Mouse (Mus musculus) ES-Bruce4 (cell line): ENCODE results near the gene Nfe2l2. TPM values are rescaled to one million over a fixed set of nuclear protein-coding genes. Genes with fewer than 3 reads are reported as not detected.

Experiments
- H3K27ac ChIP-seq: 2 replicates; pipeline ENCODE4 v1.5.1; 2012; ENCODE audit warnings: low read length, inconsistent platforms; ENCODE audit not compliant: insufficient read depth
- H3K27me3 ChIP-seq: 2 replicates; pipeline ENCODE4 v1.6.1; 2012; ENCODE audit warnings: mild to moderate bottlenecking, low read length, inconsistent platforms; ENCODE audit not compliant: control insufficient read depth, poor library complexity, insufficient read depth, severe bottlenecking
- H3K36me3 ChIP-seq: 2 replicates; pipeline ENCODE4 v1.6.1; 2012; ENCODE audit warnings: inconsistent platforms, mild to moderate bottlenecking, low read length, moderate library complexity; ENCODE audit not compliant: control insufficient read depth, poor library complexity, insufficient read depth, severe bottlenecking
- H3K4me1 ChIP-seq: one replicate; pipeline ENCODE4 v1.8.1; 2011; ENCODE audit warnings: low read length; ENCODE audit not compliant: control insufficient read depth, insufficient read depth
- H3K4me3 ChIP-seq: 2 replicates; pipeline ENCODE4 v1.5.1; 2011; ENCODE audit warnings: low read depth, mild to moderate bottlenecking, low read length
- H3K9ac ChIP-seq: 2 replicates; pipeline ENCODE4 v1.6.1; 2012; ENCODE audit warnings: low read depth, mild to moderate bottlenecking, inconsistent platforms; ENCODE audit not compliant: poor library complexity, severe bottlenecking
- H3K9me3 ChIP-seq: replicated peaks from 2 replicates; pipeline ENCODE4 v1.6.1; 2012; ENCODE audit warnings: mild to moderate bottlenecking, low read length, inconsistent platforms; ENCODE audit not compliant: control insufficient read depth, poor library complexity, insufficient read depth, severe bottlenecking
- CTCF ChIP-seq: IDR thresholded peaks from one replicate; pipeline ENCODE4 v1.8.1; 2011; ENCODE audit warnings: low read depth, low read length
- EP300 ChIP-seq: IDR thresholded peaks from 2 replicates; pipeline ENCODE4 v1.6.1; 2011; ENCODE audit warnings: low read depth, low read length; ENCODE audit not compliant: insufficient read depth
- POLR2A ChIP-seq: IDR thresholded peaks from one replicate; pipeline ENCODE4 v1.8.1; 2011; ENCODE audit warnings: low read length; ENCODE audit not compliant: insufficient read depth
- polyA plus RNA-seq: library from polyadenylated mRNA; stranded (reverse); fragments of >200 nt; gene quantifications from 2 replicates; pipeline ENCODE4 v1.2.4, GENCODE M21; 2011; ENCODE audit warnings: low read depth; ENCODE audit not compliant: missing spikeins, insufficient read depth, insufficient read length

The Nfe2l2 gene
- polyA plus RNA-seq, 1 experiment, result 105 TPM

DNA sequence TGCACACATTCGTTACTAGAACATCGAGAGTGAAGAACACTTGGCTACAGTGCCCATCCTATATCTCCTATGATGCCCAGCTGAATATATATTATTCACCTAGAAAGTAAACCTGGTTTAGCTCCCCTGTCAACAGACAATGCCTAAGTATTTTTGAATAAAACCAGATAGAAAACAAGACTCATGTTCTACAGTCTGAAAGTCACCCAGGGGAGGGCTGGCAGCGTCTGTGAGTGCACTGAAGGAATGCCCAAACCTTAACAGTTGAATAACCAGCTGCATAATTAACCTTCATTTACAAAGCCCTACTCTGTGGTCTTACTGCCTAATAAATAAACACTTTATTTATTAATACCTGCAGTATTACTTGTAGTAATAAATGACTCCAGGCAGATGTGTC is 19.9 kb downstream of the Nfe2l2 start:
- peak overlapping the region; percentile 87 for H3K27ac ChIP-seq
- TF ChIP-seq CTCF (no peak), EP300 (no peak), POLR2A (no peak)
- no peaks in the 10 kb centered on the region for H3K36me3 ChIP-seq

DNA sequence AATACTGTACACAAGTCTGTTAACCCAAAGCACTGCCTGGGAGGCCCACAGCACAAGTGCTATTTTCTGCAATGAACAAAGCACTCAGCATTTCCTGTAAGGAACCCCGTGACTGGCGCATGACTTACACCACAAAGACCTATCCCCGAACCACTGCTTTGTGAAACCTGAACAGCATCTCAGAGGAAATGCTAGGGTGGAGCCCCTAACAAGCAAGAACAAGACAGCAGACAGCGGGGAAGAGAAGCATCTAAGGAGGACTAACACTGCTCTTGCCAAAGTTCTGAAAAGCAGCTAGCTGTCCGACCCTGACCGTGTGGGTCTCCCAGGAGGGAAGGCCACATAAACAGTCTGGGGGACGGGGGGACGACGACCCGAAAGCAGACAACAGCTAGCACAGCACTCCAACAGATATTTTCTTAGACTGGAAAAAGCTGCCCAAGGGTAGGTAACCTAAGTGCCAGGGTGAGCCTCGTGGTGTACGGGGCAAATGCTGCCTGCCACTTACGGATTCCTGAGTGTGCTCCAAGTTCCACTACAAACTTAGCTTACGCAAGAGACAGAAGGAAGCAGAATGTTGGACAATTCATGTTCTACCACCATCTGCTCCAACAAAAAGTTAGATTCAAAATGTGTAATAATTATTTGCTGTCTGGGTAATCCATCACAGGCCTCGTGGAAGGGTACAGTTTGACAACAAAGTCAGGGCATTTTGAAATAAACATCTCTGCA is 21.3 kb downstream of the Nfe2l2 start:
- Histone ChIP-seq H3K4me3 (peak overlapping the region; percentile 44), H3K27ac (peak overlapping the region; percentile 100), H3K9ac (peak overlapping the region; percentile 38), H3K36me3 (peaks cover 11% of the 10 kb centered on the region), H3K27me3 (no peaks in the 10 kb centered on the region), H3K4me1 (no peaks in the 10 kb centered on the region), H3K9me3 (no peaks in the 10 kb centered on the region)
- TF ChIP-seq CTCF (no peak), EP300 (peak; percentile 90)

More for the DNA sequence above, 19.9 kb downstream of the Nfe2l2 start:
- Histone ChIP-seq H3K27me3 (no peaks in the 10 kb centered on the region), H3K9ac (peak overlapping the region; percentile 16; the same call in 1 of the 2 replicates), H3K4me1 (peaks cover 2% of the 10 kb centered on the region), H3K4me3 (peak overlapping the region; percentile 40; the same call in 1 of the 2 replicates), H3K9me3 (no peaks in the 10 kb centered on the region)

DNA sequence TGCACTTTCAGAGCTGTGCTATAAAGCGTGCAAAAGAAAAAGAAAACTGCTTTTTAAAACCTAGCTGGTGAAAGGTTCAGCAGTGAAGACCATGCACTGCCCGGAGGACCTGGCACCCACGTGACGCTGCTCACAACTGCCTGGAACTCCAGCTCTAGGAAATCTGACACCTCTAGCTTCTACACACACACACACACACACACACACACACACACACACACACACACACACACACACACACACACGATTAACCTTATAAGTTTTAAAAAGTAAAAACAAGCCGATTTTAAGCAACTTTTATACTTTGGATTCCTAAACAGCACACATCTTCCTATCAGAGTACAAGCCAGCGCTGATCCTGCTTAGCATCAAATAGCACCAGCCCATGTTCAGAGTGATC is 23.0 kb downstream of the Nfe2l2 start:
- peak overlapping the region; percentile 100 for H3K27ac ChIP-seq
- H3K4me1 ChIP-seq, result no peaks in the 10 kb centered on the region
- no peaks in the 10 kb centered on the region for H3K9me3 ChIP-seq
- peaks cover 22% of the 10 kb centered on the region for H3K36me3 ChIP-seq
- H3K27me3 ChIP-seq, result no peaks in the 10 kb centered on the region
- peak overlapping the region; percentile 36; the same call in 1 of the 2 replicates for H3K4me3 ChIP-seq
- peak overlapping the region; percentile 38 for H3K9ac ChIP-seq
- TF ChIP-seq CTCF, result no peak
- peak; percentile 34; the same call in 1 of the 2 replicates for TF ChIP-seq EP300
- TF ChIP-seq POLR2A, result no peak

DNA sequence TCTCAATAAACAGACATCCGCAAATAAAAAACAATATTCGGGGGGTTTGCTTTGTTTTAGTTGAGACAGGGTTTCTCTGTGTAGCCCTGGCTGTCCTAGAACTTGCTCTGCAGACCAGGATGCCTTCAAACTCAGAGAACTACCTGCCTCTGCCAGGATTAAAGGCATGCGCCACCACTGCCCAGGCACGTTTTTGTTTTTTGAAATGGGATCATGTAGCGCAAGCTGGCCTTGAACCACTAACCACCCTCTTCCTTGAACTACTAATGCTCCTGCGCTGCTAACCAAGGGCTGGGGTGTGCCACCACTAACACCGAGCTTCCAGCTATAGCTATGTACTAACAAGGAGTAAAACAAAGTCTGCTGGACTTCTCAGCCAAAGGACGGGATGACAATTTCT is 24.5 kb downstream of the Nfe2l2 start:
- H3K9me3 ChIP-seq, result no peaks in the 10 kb centered on the region
- no peak overlapping the region for H3K4me3 ChIP-seq
- H3K27me3 ChIP-seq, result no peaks in the 10 kb centered on the region
- no peaks in the 10 kb centered on the region for H3K4me1 ChIP-seq
- peak overlapping the region; percentile 11; the same call in 1 of the 2 replicates for H3K27ac ChIP-seq
- H3K9ac ChIP-seq, result peak overlapping the region; percentile 51; the same call in 1 of the 2 replicates
- H3K36me3 ChIP-seq, result peaks cover 31% of the 10 kb centered on the region
- TF ChIP-seq EP300 (no peak), POLR2A (no peak), CTCF (no peak)

DNA sequence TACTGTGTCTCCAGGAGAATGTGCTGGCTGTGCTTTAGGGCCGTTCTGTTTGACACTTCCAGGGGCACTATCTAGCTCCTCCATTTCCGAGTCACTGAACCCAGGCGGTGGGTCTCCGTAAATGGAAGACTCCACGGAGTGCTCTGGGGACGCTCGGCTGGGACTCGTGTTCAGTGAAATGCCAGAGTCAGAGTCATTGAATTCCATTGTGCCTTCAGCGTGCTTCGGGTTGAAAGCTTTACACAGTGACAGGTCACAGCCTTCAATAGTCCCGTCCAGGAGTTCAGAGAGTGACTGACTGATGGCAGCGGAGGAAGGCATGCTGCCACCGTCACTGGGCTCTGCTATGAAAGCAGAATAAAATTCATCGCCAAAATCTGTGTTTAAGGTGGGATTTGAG is 27.9 kb downstream of the Nfe2l2 start:
- H3K27ac ChIP-seq, result no peak overlapping the region
- peaks cover 34% of the 10 kb centered on the region for H3K36me3 ChIP-seq
- TF ChIP-seq POLR2A (no peak), EP300 (no peak), CTCF (no peak)
- no peaks in the 10 kb centered on the region for H3K9me3 ChIP-seq
- H3K27me3 ChIP-seq, result no peaks in the 10 kb centered on the region
- H3K4me3 ChIP-seq, result no peak overlapping the region
- no peaks in the 10 kb centered on the region for H3K4me1 ChIP-seq
- no peak overlapping the region for H3K9ac ChIP-seq

DNA sequence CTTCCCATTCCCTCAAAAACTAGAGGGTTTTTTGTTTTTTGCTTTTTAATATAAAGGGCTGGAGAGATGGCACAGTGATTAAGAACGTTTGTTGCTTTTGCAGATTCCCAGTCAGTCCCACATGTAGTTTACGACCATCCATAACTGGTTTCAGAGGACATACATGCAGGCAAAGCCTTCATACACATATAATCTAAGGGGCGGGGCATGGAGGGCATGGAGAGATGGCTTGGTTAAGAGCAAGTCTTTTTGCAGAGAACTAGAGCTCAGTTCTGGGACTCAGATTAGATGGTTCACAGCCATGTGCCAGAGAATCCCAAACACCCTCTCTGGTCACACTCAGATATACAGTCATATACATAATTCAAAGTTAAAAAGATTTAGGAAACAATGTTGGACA is 31.9 kb downstream of the Nfe2l2 start:
- peaks cover 22% of the 10 kb centered on the region for H3K36me3 ChIP-seq
- no peak overlapping the region for H3K9ac ChIP-seq
- H3K27me3 ChIP-seq, result no peaks in the 10 kb centered on the region
- H3K4me1 ChIP-seq, result no peaks in the 10 kb centered on the region
- H3K4me3 ChIP-seq, result no peak overlapping the region
- TF ChIP-seq CTCF (no peak), EP300 (no peak), POLR2A (no peak)
- H3K9me3 ChIP-seq, result no peaks in the 10 kb centered on the region
- no peak overlapping the region for H3K27ac ChIP-seq
